Mouse (Mus musculus) liver, adult 2 months (tissue): ENCODE results near the gene Cramp1l.

Source experiments
- CTCF ChIP-seq: fragments of 200-500 bp; IDR thresholded peaks from 2 replicates; pipeline ENCODE4 v1.5.1; 2011; ENCODE audit warnings: low read depth, low read length, control low read depth
- POLR2A ChIP-seq: fragments of 200-500 bp; IDR thresholded peaks from 2 replicates; pipeline ENCODE4 v1.6.1; 2011; ENCODE audit warnings: low read length, control low read depth; ENCODE audit not compliant: insufficient read depth; ENCODE audit errors: extremely low read depth

- TF ChIP-seq POLR2A (no peak), CTCF (no peak)
Observed at GRCm38 (mm10) chr17:24950671-24951070, 64.9 kb downstream of the Cramp1l start.
